Mouse (Mus musculus) macrophage (primary cell): ENCODE measurements around the gene Ss18l1. TPM values are rescaled to one million over a fixed set of nuclear protein-coding genes. Genes with fewer than 3 reads are reported as not detected.

Experiments
- H3K27ac ChIP-seq: fragments of 350-480 bp; formaldehyde crosslinking; 2 replicates; pipeline ENCODE4 v1.9.0; 2021
- H3K36me3 ChIP-seq: fragments of 350-480 bp; formaldehyde crosslinking; 2 replicates; pipeline ENCODE4 v1.9.0; 2021; ENCODE audit errors: inconsistent target
- H3K4me3 ChIP-seq: fragments of 350-480 bp; formaldehyde crosslinking; 2 replicates; pipeline ENCODE4 v1.9.0; 2021; ENCODE audit errors: inconsistent target
- H3K79me2 ChIP-seq: fragments of 350-480 bp; formaldehyde crosslinking; 2 replicates; pipeline ENCODE4 v1.9.0; 2021; ENCODE audit errors: inconsistent target
- WGBS: methylation state at CpG from one replicate; pipeline ENCODE4 v1.1.7; 2026; ENCODE audit warnings: inconsistent platforms; ENCODE audit not compliant: missing documents; 5-methylcytosine and 5-hydroxymethylcytosine counted together
- polyA plus RNA-seq: library from polyadenylated mRNA; stranded (reverse); fragments of 250-400 nt; gene quantifications from 3 replicates; pipeline ENCODE4 v1.2.4, GENCODE M21; 2018; ENCODE audit warnings: inconsistent platforms

The Ss18l1 gene
- polyA plus RNA-seq, 1 experiment from 2014 or later: 2.5 TPM

GRCm38 (mm10) chr2:180085926-180086636, 43.8 kb downstream of the Ss18l1 start:
- Histone ChIP-seq H3K79me2 (no peaks in the 10 kb centered on the region), H3K4me3 (no peak overlapping the region), H3K27ac (no peak overlapping the region), H3K36me3 (peaks cover 17% of the 10 kb centered on the region; the same call in 1 of the 2 replicates)
- 93% methylated on average over 15 of the region's 16 CpGs for WGBS

- 91% methylated on average over 5 of the region's 5 CpGs for WGBS
- peaks cover 17% of the 10 kb centered on the region; the same call in 1 of the 2 replicates for H3K36me3 ChIP-seq
Observed at GRCm38 (mm10) chr2:180086637-180087027, 44.3 kb downstream of the Ss18l1 start.

GRCm38 (mm10) chr2:180087472-180087871, 45.2 kb downstream of the Ss18l1 start:
- Histone ChIP-seq H3K27ac (no peak overlapping the region), H3K4me3 (no peak overlapping the region), H3K79me2 (no peaks in the 10 kb centered on the region), H3K36me3 (peaks cover 9% of the 10 kb centered on the region; the same call in 1 of the 2 replicates)
- WGBS: 96% methylated on average over 4 of the region's 4 CpGs

More at GRCm38 (mm10) chr2:180086637-180087027, 44.3 kb downstream of the Ss18l1 start:
- no peak overlapping the region for H3K4me3 ChIP-seq
- no peaks in the 10 kb centered on the region for H3K79me2 ChIP-seq
- no peak overlapping the region for H3K27ac ChIP-seq

GRCm38 (mm10) chr2:180090285-180090684, 48.0 kb downstream of the Ss18l1 start:
- 80% methylated on average over 11 of the region's 11 CpGs for WGBS
- Histone ChIP-seq H3K36me3 (no peaks in the 10 kb centered on the region), H3K79me2 (no peaks in the 10 kb centered on the region), H3K27ac (no peak overlapping the region), H3K4me3 (no peak overlapping the region)

- Histone ChIP-seq H3K27ac (no peak overlapping the region), H3K4me3 (no peak overlapping the region)
- 34% methylated on average over 5 of the region's 5 CpGs for WGBS
Observed at GRCm38 (mm10) chr2:180095711-180096110, 53.4 kb downstream of the Ss18l1 start.

GRCm38 (mm10) chr2:180097585-180097984, 55.3 kb downstream of the Ss18l1 start:
- no peak overlapping the region for H3K4me3 ChIP-seq
- H3K27ac ChIP-seq: no peak overlapping the region
- WGBS: 70% methylated on average over 3 of the region's 3 CpGs
- no peaks in the 10 kb centered on the region for H3K36me3 ChIP-seq
- H3K79me2 ChIP-seq: no peaks in the 10 kb centered on the region

More at GRCm38 (mm10) chr2:180095711-180096110, 53.4 kb downstream of the Ss18l1 start:
- Histone ChIP-seq H3K79me2 (no peaks in the 10 kb centered on the region), H3K36me3 (no peaks in the 10 kb centered on the region)

- WGBS: 55% methylated on average over 5 of the region's 5 CpGs
- H3K79me2 ChIP-seq: no peaks in the 10 kb centered on the region
- H3K27ac ChIP-seq: no peak overlapping the region
- H3K4me3 ChIP-seq: no peak overlapping the region
- no peaks in the 10 kb centered on the region for H3K36me3 ChIP-seq
Observed at GRCm38 (mm10) chr2:180098167-180098566, 55.9 kb downstream of the Ss18l1 start.

GRCm38 (mm10) chr2:180099529-180099928, 57.2 kb downstream of the Ss18l1 start:
- Histone ChIP-seq H3K36me3 (no peaks in the 10 kb centered on the region), H3K79me2 (no peaks in the 10 kb centered on the region), H3K27ac (no peak overlapping the region), H3K4me3 (no peak overlapping the region)
- 7% methylated on average over 15 of the region's 15 CpGs for WGBS

- Histone ChIP-seq H3K79me2 (no peaks in the 10 kb centered on the region), H3K27ac (no peak overlapping the region), H3K36me3 (no peaks in the 10 kb centered on the region), H3K4me3 (no peak overlapping the region)
- WGBS: 5% methylated on average over 50 of the region's 57 CpGs
Observed at GRCm38 (mm10) chr2:180103151-180103977, 61.1 kb downstream of the Ss18l1 start.

GRCm38 (mm10) chr2:180103978-180104658, 61.8 kb downstream of the Ss18l1 start, which contains the start of gene Hrh3:
Gene Hrh3, minus strand, starts transcription at chr2:180104488.
- H3K4me3 ChIP-seq: no peak within 1 kb of the TSS
- H3K36me3 ChIP-seq: no peaks in the 10 kb centered on the region
- H3K79me2 ChIP-seq: no peaks in the 10 kb centered on the region
- no peak within 1 kb of the TSS for H3K27ac ChIP-seq
- WGBS: 2% methylated on average over 65 of the region's 87 CpGs

GRCm38 (mm10) chr2:180104659-180105377, 62.5 kb downstream of the Ss18l1 start:
- Histone ChIP-seq H3K27ac (no peak overlapping the region), H3K4me3 (no peak overlapping the region), H3K36me3 (no peaks in the 10 kb centered on the region), H3K79me2 (no peaks in the 10 kb centered on the region)
- 14% methylated on average over 24 of the region's 24 CpGs for WGBS

GRCm38 (mm10) chr2:180105441-180106190, 63.3 kb downstream of the Ss18l1 start:
- no peaks in the 10 kb centered on the region for H3K36me3 ChIP-seq
- no peaks in the 10 kb centered on the region for H3K79me2 ChIP-seq
- 43% methylated on average over 8 of the region's 8 CpGs for WGBS
- no peak overlapping the region for H3K27ac ChIP-seq
- H3K4me3 ChIP-seq: no peak overlapping the region

- Histone ChIP-seq H3K4me3 (no peak overlapping the region), H3K79me2 (no peaks in the 10 kb centered on the region), H3K36me3 (no peaks in the 10 kb centered on the region), H3K27ac (no peak overlapping the region)
- 83% methylated on average over 4 of the region's 4 CpGs for WGBS
Observed at GRCm38 (mm10) chr2:180107081-180107480, 64.8 kb downstream of the Ss18l1 start.
